Mouse (Mus musculus) small intestine, adult 2 months (tissue): ENCODE measurements around the gene Rrbp1.

Experiments
- CTCF ChIP-seq: fragments of 200-500 bp; IDR thresholded peaks from 2 replicates; pipeline ENCODE4 v1.5.1; 2012; ENCODE audit warnings: low read depth, mild to moderate bottlenecking, control low read depth, inconsistent platforms, low read length, moderate library complexity, mixed read lengths; ENCODE audit not compliant: insufficient replicate concordance, insufficient read length; ENCODE audit errors: extremely low read depth
- POLR2A ChIP-seq: fragments of 200-500 bp; IDR thresholded peaks from 2 replicates; pipeline ENCODE4 v1.6.1; 2012; ENCODE audit warnings: low read depth, mild to moderate bottlenecking, control low read depth, inconsistent platforms, low read length, moderate library complexity

DNA sequence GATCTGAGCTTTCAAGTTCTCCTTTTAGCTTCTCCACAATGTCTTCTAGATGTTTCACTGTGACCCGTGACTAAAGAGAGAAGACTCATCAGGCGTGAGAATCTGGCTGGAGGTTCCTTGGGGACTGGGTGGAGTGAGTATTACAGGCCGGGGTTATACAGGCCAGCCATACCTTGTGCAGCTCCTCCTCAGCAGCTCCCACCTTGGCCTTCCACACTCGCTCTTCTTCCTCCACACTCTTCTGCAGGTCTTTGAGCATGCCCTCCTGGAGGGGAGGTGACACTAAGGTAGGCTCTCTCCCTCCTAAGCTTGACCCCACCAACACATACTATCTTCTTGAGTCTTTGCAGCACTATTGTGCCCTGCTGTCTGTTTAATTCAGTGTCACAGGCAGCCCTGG, 57.1 kb downstream of the Rrbp1 start:
- TF ChIP-seq CTCF (no peak), POLR2A (no peak)
